Mouse (Mus musculus): ENCODE data around the gene Ephb2. TPM values are rescaled to one million over a fixed set of nuclear protein-coding genes. Genes with fewer than 3 reads are reported as not detected.

Gene Ephb2
- total RNA-seq, 1 experiment from 2014 or later = not detected

DNA sequence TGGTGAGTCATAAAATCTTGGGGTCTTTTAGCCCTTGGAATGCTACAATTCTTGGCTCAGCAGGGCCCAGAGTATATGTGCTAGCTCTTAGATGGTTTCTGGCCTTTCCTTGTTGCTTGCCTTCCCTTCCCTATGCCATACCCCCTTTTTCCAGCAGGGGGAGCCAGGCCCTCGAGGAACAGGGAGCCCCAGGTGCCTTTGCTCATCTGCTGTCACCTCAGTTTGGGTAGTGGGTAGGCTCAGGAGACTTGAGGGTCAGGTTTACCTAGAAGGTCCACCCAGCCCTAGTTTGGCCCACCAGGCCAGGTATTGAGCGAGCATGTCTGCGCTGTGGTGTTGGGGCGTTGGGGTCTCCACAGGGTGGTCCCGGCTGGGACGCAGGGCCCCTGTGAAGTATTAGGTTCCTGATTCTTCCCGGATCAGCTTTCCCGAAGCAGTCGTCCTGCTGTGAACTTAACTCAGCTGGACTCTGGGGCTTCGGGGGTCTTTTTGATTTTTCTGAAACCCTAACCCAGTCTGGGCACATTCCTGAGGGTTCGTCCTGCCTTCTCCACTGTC, 186.8 kb downstream of the Ephb2 start:
- 0 out of 2 replicates have a peak, but pooled peaks have one; percentile 27 for ATAC-seq (ENCODE audit: extremely low read depth, insufficient number of reproducible peaks, low FRiP score, poor library complexity, severe bottlenecking)

DNA sequence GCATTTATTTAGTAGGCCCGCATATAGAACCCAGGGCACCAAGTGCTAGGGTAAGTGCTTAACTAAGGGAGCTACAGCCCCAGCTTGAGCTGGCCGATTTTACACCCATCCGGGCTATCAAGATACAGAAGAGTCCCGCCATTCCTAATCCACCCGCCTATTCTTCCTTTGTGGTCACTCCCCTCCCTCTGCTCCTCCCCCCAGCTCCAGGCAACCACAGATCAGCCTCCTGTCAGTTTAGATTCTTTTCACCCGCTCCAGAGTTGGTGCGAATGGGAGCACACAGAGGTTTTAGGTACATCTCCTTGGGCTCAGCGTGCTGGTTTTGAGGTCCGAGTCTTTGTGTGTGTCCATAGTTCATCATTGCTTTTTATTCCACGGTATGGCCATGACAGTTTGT, 196.9 kb downstream of the Ephb2 start:
- no peak for ATAC-seq (ENCODE audit: extremely low read depth, insufficient number of reproducible peaks, low FRiP score, poor library complexity, severe bottlenecking)

- ATAC-seq (ENCODE audit: extremely low read depth, insufficient number of reproducible peaks, low FRiP score, poor library complexity, severe bottlenecking) = no peak
Measured at GRCm38 (mm10) chr4:136638230-136638750, 197.5 kb downstream of the Ephb2 start.

DNA sequence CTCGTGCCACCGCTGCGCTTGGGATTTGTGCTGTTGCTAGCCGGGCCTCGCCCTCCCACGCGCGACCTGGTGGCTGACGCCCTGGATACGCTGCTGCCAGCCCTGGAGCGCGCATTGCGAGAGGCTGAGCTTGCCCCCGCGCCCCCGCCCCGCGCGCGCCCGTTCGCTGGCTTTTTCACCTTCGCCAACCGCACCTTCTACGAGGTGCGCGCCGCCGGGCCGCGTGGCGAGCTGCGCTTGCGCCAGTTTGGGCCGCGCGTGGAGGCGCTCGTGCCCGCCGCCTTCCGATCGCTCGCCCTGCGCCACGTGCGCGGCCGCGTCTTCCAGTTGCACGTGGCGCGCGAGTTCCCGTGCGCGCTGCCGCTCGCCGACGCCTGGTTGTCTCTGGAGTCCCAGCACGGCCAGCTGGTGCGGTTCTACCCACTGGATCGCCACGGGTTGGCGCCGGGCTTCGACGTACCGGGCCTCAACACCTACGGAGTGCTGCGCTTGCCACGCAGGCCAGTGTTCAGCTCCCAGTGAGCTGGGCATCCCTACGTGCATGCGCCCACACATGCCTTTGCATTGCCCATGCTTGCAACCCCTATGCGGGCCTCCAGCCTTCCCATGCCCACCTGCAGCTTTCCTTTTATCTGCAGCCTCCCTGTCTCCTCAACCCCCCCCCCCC, 198.1 kb downstream of the Ephb2 start:
- ATAC-seq (ENCODE audit: extremely low read depth, insufficient number of reproducible peaks, low FRiP score, poor library complexity, severe bottlenecking) = no peak

GRCm38 (mm10) chr4:136636983-136637562, 198.7 kb downstream of the Ephb2 start:
- no peak for ATAC-seq (ENCODE audit: extremely low read depth, insufficient number of reproducible peaks, low FRiP score, poor library complexity, severe bottlenecking)

DNA sequence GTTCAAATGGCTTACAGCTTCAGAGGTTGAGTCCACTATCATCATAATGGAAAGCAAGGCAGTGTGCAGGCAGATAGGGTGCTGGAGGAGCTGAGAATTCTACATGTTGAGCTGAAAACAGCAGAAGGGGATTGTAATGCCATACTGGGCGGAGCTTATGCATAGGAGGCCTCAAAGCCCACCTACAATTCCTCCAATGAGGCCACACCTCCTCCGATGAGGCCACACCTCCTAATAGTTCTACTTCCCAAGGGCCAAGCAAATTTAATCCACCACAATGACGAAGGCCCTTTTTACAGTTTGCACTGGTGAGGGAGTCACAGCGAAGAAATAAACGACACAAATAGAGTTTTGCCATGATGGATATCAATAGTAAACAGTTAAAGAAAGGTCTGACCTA, 199.3 kb downstream of the Ephb2 start:
- ATAC-seq (ENCODE audit: extremely low read depth, insufficient number of reproducible peaks, low FRiP score, poor library complexity, severe bottlenecking) = no peak

DNA sequence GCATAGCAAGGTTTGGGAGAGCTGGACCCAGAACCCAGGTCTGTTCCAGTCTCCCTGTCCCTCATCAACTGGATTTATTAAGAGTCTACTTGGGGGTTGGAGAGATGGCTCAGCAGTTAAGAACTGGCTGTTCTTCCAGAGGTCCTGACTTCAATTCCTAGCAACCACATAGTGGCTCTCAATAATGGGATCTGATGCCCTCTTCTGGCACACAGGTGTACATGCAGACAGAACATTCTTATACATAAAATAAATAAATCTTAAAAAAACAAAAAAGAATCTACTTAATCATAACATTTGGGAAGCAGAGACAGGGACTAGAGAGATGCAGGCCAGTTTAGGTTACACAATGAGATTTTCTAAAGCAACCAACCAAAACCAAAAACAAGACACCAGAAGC, 199.8 kb downstream of the Ephb2 start:
- ATAC-seq (ENCODE audit: extremely low read depth, insufficient number of reproducible peaks, low FRiP score, poor library complexity, severe bottlenecking) = no peak

DNA sequence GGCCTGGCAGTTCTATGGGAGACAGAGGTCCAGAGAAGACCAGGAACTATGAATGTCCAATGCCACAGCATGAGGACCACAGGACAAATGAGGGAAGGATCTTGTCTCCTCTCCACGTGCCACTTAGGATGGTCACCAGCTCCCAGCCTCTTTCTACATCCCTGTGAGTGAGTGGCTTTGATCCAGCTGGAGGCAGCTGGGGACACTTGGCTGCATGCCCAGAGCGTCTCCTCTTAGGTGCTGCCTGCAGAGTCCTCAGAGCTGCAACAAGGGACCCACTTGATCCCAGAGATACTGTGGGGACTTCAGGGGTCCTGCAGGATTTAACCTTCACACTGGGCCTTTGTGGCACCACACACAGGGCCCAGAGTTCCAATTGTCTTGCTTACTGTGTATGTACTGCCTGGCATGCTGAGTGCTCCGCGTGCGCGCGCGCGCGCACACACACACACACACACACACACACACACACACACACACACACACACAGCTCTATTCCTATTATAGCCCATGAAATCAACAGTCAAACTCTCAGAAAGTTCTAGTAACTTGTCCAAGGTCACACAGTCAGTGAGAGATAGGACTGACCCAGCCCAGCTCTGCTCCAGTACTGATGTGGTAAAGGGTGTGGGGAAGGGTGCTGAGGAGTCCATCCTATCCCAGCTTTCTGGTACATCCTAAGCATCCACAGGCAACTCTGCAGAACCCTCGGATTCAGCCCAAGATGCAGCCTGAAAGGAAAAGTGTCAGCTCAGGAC, 204.4 kb downstream of the Ephb2 start:
- ATAC-seq (ENCODE audit: extremely low read depth, insufficient number of reproducible peaks, low FRiP score, poor library complexity, severe bottlenecking) = no peak

- ATAC-seq (ENCODE audit: extremely low read depth, insufficient number of reproducible peaks, low FRiP score, poor library complexity, severe bottlenecking) = peak; percentile 20; the same call in 1 of the 2 replicates
Measured at GRCm38 (mm10) chr4:136626590-136626989, 209.2 kb downstream of the Ephb2 start.

DNA sequence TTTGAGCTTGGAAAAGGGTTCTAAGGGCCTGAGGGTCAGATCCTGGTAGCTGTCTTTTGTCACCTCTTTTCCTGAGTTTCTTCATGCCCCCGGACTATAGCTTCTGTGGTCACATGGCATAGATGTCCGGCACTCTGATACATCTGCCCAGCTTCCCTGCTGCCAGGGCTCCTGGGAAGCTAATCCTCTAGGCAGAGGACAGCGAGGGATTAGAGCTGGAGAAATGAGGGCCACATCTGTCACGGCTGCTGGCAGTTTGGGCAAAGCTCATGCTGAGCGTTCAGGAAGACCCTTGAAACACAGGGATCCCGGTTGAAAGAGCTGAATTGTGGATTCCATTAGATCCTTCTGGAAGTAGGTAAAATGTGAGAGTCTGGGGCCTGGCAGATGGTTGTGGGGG, 213.4 kb downstream of the Ephb2 start, which contains the start of gene Lactbl1:
TSS of gene Lactbl1 (plus strand) at position 234 of the 400 bp plus-strand sequence.
- no peak for ATAC-seq (ENCODE audit: extremely low read depth, insufficient number of reproducible peaks, low FRiP score, poor library complexity, severe bottlenecking)

- ATAC-seq (ENCODE audit: extremely low read depth, insufficient number of reproducible peaks, low FRiP score, poor library complexity, severe bottlenecking) = no peak
Measured at GRCm38 (mm10) chr4:136621956-136622355, 213.8 kb downstream of the Ephb2 start.

GRCm38 (mm10) chr4:136621336-136621735, 214.5 kb downstream of the Ephb2 start:
- ATAC-seq (ENCODE audit: extremely low read depth, insufficient number of reproducible peaks, low FRiP score, poor library complexity, severe bottlenecking) = no peak

DNA sequence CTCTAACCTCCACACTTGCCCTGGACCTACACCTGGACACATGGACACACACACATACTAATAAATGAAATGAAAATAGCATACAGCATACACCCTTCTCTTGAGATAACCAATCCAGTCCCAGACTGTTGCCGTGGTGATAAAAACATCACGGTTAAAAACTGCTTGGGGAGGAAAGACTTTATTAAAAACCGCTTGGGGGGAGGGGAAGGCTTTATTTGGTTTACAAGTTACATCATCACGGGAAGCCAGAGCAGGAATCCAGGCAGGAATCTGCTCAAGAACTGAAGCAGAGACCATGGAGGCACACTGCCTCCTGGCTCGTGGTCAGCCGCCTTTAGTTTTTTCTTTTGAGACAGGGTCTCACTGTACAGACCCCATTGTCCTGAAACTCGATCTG, 222.1 kb downstream of the Ephb2 start:
- ATAC-seq (ENCODE audit: extremely low read depth, insufficient number of reproducible peaks, low FRiP score, poor library complexity, severe bottlenecking) = no peak

DNA sequence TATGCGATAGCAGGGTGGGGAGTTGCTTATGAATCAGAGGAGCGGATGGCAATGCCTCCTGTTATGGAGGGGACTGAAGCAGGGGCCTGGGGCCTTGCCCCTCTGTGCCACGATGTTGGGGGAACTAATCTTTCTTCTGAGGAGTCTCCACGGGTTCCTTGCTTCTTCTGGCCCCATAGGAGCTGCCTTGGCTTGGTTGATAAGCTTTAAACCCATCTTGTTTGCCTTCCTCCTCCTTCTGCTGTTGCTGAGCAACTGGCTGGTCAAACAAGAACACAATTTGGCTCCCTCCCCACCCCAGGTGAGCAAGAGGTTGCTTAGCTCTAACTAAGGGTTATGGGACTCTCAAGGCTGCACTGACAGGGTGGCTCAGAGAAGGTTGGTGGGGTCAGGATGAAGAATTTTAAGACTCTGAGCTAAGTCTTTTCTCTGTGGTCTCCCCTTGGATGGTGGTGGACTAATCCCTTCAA, 225.4 kb downstream of the Ephb2 start, which contains the start of gene Tex46:
TSS of gene Tex46 (plus strand) at position 51 of the 470 bp plus-strand sequence.
- no peak for ATAC-seq (ENCODE audit: extremely low read depth, insufficient number of reproducible peaks, low FRiP score, poor library complexity, severe bottlenecking)

DNA sequence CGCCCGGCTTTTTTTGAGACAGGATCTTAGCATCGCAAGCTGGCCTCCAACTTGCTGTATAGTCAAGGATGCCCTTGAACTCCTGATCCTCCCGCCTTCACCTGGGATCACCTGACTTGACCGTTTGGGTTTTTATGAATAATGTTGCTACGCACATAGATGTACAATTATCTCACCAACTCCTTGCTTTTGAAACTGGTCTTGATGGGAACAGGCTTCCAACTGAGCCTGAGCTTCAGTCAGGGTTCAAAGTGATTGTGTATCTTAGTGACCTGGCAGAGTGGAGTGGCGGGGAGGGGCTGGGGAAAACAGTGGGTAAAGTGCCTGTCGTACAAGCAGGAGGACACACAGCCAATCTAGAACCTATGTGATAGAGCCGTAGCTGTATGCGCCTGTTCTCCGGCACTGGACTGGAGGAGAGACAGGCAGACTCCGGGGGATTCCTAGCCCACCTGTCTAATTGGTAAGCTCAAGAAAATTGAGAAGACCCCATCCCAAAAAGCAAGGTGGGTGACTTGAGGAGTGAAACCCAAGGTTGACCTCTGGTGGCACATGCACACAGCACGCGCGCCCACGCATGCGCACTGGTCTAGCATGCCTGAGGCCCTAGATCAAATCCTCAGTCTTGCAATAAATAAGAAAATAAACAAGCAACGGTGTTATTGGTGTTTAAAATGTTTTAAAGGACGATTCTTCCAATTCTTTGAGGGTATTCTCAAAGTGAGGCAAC, 229.9 kb downstream of the Ephb2 start:
- ATAC-seq (ENCODE audit: extremely low read depth, insufficient number of reproducible peaks, low FRiP score, poor library complexity, severe bottlenecking) = no peak

- peak; percentile 95 for ATAC-seq (ENCODE audit: extremely low read depth, insufficient number of reproducible peaks, low FRiP score, poor library complexity, severe bottlenecking)
Measured at GRCm38 (mm10) chr4:136602568-136602967, 233.2 kb downstream of the Ephb2 start, which contains the start of gene Kdm1a. TSS of gene Kdm1a (minus strand) at chr4:136602723.

DNA sequence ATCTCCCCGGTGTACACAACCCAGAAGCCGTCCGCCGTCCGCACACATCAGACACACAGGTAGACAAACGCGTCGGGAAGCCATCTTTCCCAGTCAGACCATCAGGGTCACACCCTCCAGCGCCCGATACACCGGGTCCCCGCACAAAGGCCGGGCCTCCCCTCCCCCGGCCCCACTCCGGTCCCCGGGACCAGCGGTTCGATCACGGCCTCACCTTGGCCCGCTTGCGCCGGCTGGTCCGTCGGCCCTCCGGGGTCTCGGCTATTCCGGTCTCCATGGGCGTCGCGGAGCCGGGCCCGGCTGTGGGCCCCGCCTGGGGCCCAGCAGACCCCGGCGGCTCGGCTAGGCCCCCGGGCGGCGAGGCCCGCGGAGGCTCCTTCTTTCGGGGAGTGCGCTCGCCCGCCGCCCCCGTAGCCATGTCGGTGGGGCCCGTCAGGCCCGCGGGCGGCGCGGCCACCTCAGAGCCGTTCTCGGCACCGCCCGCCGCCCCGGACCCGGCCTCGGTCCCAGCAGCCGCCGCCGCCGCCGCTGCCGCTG, 233.7 kb downstream of the Ephb2 start:
- ATAC-seq (ENCODE audit: extremely low read depth, insufficient number of reproducible peaks, low FRiP score, poor library complexity, severe bottlenecking) = no peak

GRCm38 (mm10) chr4:136601476-136601875, 234.3 kb downstream of the Ephb2 start:
- no peak for ATAC-seq (ENCODE audit: extremely low read depth, insufficient number of reproducible peaks, low FRiP score, poor library complexity, severe bottlenecking)

All from neutrophil, adult 5-6 weeks (primary cell).